Mouse (Mus musculus): ENCODE results near the gene Arl4a.

Gene Arl4a

GRCm38 (mm10) chr12:40009866-40010265, 28.0 kb downstream of the Arl4a start:
- peak; percentile 26 for DNase-seq (ENCODE audit: low read depth, low spot score)

DNA sequence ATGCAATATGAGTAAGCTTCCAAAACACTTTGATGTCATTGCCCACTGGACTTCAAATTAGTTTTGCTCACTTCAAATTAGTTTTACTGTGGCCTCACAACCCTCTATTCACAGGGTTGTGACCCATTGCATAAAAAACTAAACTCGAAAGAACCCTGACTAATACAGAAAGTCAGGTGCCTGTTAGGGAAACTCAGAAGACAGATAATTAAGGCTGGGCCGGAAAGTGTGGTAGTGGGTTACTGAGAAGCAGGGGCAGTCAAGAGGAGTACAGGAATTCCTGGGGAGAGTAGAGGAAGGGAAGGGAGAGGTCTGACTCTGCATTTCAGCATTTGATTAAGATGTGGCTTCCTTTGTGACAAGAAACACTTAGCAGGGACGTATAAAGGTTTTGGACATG, 29.4 kb downstream of the Arl4a start:
- DNase-seq (ENCODE audit: low read depth, low spot score), result no peak

DNA sequence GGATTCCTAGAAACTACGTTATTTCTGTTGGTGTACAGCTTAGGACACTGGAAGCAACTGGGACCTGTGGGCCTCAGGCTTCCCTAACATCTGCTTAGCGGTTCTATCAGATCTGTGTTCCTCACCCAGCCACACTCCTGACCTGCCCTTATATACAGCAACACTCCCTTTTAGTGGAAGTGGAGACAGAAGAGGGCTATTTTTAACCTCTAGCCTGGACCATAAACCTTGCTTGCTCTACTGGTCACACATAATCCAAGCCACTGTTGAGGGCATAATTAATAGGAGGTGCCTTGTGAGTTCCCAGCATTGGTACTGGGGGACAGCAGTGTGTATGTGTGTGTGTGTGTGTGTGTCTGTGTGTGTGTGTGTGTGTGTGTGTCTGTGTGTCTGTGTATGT, 33.1 kb downstream of the Arl4a start:
- no peak for DNase-seq (ENCODE audit: low read depth, low spot score)

GRCm38 (mm10) chr12:39998853-39999195, 39.0 kb downstream of the Arl4a start:
- DNase-seq (ENCODE audit: low read depth, low spot score), result no peak

DNA sequence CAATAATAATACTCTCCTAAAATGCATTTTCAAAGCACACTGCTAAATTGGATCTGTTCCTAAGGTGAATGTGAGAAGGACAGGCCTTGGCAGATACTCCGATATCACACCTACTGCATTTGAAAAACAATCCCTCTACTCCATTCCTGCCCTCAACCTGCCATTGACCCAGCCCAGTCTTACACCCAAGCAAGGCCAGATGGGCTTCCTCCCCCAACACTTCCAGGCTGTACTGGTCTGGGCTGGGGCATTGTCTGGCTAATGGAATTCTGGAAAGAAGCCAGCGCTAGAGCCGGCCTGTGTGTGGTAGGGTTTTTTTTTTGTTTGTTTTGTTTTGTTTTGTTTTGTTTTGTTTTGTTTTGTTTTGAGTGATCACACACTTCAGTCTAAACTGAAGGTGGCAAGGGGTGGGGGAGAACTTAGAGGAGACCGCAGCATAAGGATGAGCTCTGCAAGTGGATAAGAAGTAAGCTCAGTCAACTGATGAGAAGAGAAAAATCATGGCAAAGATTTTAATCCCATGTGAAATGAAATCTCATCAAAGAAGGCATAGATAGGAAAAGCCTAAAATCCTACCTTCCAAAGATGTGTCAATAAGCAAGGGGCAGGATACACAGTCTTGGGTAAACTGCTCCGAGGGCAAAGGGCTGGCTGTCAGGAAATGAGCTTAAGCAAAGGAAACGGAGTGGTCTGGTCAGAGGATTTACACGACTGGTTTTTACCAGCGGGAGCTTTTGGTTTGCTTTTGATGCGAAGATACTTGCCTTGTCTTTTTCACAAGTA, 39.6 kb downstream of the Arl4a start:
- DNase-seq (ENCODE audit: low read depth, low spot score), result no peak

DNA sequence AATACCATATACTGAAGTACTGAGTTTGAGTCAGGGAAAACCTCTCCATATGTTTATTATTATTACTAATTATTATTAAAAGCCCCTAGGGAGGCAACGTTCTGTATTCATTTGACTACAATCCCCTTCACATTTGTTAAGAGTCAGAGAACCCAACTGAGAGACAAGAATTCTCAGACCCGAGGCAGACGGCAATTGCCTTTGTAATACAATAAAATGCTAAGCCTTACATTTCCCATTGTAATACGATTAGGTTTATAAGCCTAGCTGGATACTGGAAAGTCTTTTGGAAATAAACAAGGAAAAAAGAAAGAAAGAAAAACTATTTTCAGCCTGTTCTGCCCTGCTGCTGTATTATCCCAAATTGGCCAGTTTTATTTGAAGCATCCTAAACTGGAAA, 40.2 kb downstream of the Arl4a start:
- DNase-seq (ENCODE audit: low read depth, low spot score), result no peak

DNA sequence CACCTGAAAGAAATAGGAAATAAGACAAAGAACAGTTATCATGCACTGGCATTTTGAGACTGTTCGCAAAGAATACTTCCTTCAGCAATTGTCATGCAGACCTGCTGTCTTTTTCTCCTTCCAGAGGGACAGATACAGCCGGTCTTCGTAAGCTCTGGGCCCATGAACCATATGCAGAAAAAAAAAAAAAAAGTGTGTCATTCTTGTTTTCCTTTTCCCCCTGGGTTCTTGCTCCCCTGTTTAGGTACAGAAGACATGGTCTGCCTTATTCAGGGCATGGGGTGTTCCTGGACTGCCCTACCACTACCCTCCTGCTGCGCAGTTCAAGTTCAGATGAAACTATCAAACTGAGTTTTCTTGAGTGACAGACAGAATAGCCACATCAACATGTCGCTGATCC, 41.8 kb downstream of the Arl4a start:
- DNase-seq (ENCODE audit: low read depth, low spot score), result no peak

DNA sequence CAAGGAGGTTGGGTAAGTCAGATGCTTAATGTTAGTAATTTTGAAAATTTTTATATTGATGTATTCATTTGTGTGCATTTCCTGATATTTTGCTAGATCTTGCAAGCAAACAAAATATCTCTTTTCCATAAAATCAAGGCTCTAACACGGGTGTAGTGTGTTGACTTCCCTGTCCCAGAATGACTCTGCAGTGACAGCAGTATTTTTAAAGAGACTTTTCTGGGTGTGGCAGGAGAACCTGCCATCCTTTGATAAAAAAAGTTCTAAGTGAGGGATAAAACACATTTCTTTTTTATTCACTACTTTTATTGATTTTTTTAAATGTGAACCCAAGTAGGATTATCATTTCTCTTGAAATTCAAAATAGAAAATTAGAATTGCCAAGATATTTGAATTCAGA, 42.2 kb downstream of the Arl4a start:
- no peak for DNase-seq (ENCODE audit: low read depth, low spot score)

DNA sequence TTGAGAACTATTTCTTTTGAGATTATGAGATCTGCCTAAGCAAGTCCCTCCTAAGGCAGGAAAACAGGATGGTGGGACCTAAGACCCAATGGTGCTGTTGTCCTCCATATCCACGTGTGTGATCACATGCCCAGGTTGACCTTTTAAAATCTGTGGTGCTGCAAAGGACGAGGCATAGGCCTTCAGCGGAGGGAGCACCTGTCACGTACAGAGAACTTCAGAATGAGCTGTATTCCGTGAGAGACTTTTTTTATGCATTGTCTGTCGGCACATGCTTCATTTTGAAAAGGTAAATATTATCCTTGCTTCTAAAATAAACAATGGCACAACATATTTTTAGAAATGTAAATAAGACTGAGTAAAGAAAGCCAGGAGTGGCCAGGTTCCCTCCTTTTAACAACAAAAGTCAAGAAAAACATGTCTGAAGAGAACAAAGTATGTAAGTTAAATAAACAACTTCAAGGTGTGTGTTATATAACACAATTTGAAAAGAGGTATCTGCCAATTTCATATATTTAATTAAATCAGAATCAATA, 45.0 kb downstream of the Arl4a start:
- no peak for DNase-seq (ENCODE audit: low read depth, low spot score)

- DNase-seq (ENCODE audit: low read depth, low spot score), result no peak
Observed at GRCm38 (mm10) chr12:39990830-39991780, 46.7 kb downstream of the Arl4a start.

- DNase-seq (ENCODE audit: low read depth, low spot score), result no peak
Observed at GRCm38 (mm10) chr12:39989136-39989535, 48.7 kb downstream of the Arl4a start.

DNA sequence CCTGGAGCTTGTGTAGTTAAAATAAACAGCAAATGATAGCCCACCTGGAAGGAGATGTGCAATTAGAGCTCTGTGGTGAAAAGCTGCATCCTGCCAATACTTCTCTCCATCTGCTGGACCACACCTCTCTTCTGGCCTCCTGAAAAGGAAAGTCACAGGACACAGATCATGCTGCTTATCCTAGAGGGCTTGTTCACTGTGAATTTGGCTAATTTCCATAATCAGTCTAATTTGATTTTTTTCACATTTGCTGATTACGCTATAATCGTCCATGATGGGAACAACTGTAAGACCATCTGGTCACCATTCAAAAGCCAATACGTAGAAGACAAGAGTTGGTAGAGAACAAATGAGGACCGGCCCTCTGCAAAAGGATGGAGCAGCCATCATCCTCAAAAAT, 50.6 kb downstream of the Arl4a start:
- DNase-seq (ENCODE audit: low read depth, low spot score), result no peak

DNA sequence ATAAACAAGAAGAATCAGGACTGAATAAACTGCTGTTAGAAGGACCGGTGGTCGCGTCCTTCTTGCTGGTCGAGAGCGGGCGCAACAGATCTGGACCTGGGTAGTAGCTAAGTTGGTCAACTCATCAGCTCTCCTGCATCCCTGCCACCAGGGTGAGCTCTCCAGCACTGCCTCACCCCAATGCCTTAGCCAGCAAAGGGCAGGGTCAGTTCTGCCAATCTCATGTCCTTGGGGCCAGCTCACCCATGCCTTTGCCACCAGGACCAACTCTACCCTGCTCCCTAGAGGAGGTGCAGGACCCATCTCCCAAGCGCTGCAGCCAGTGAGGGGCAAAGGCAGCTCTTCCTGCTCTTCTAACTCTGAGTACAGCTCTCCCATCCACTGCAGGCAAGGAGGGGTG, 52.2 kb downstream of the Arl4a start:
- no peak for DNase-seq (ENCODE audit: low read depth, low spot score)

DNA sequence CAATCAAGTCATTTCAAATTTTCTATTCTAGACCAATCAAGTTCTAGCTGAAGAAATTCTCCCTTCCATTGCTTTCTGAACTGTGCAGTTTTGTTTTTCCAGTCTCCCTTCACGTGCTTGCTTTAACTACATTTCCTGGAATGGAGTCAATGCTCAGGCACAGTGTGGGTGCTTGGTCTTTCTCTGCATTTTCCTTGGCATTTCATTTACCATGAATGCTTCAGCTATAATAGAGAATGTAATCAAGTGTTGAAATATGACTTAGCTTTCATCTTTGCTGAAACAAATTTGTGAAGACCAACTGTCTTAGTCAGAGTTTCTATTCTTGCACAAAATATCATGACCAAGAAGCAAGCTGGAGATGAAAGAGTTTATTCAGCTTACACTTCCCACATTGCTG, 58.0 kb downstream of the Arl4a start:
- DNase-seq (ENCODE audit: low read depth, low spot score), result no peak

GRCm38 (mm10) chr12:39979066-39979465, 58.8 kb downstream of the Arl4a start:
- DNase-seq (ENCODE audit: low read depth, low spot score), result peak; percentile 23

DNA sequence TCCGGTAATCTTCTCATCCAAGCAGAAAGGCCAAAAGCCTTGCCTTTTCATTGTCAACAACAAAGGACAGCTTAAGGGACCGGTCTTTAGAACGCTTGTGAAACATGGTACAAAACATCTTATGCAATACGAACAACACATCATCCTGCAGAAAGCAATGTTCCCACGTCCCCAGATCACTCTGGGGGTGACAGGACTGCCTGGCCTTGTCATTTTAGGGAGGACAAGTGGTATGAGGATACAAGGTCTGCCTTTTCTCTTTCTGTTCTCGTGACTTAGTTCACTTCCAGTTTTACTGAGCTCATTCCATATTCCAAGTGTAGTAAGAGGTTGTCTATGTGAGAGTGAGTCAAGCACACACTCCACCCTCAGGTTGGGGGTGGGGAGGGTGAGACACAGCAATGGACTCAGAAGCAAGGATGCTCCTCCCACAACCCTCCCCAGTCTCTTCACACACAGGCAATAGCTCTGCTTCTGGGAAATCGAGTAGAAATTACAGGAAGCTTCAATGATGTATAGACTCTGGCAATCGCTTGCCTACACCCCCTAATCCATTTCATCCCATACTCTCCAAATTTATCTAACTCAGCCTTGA, 59.7 kb downstream of the Arl4a start:
- peak; percentile 4 for DNase-seq (ENCODE audit: low read depth, low spot score)

DNA sequence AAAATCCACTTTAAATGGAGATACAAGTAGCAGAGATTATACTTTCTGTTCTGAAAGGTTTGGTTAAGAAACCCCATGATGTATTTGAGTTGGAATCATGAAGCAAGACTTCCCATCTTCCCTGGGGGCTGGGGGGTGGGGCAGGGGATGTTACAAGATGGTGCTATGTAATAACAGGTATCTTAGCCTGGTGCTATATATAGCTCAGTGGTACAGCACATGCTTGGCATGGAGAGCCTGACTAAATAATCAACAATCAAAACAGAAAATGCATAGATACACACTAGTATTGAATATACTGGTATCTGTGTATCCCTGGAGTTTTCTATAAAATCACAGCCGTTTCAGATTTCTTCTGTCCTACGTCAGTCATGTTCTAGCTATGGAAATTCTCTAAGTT, 61.4 kb downstream of the Arl4a start:
- no peak for DNase-seq (ENCODE audit: low read depth, low spot score)

- no peak for DNase-seq (ENCODE audit: low read depth, low spot score)
Observed at GRCm38 (mm10) chr12:39975829-39976340, 61.9 kb downstream of the Arl4a start.

- no peak for DNase-seq (ENCODE audit: low read depth, low spot score)
Observed at GRCm38 (mm10) chr12:39974977-39975583, 62.7 kb downstream of the Arl4a start.

DNA sequence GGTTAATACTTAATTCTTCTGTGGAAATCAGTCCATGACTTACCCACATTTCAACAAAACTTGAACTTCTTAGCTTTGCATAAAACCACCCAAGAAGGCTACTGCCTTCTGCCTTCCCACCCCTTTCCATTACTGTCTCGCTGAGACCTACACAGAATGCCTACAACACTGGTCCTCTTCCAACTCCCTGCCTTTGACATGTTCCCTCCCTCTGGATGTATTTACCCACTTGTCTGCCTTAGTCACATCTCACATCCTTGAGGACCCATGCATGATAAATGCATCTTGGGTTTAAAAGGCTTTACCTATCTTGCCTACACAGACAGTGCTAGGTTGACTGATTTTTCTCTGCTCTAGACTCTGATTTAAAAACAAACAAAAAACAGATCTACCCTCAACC, 63.6 kb downstream of the Arl4a start:
- DNase-seq (ENCODE audit: low read depth, low spot score), result no peak

DNA sequence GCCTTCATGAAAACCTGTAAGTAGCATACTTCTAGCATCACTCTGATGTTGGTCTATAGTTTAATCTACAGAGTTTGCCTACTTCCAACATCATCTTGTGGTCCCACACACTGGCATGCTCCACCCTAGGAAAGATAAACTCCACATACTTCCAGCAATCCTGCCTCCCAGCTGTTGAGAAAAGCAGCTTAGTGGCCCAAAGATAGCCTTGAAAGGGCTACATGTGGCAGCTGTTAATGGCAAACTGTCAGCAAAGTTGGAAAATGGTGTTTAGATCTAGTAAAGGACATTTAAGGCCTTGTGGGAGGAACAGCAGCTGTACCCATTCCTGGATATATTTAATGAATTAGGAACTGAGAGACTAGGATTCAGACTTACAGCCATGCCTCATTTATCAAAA, 68.3 kb downstream of the Arl4a start:
- DNase-seq (ENCODE audit: low read depth, low spot score), result no peak

- DNase-seq (ENCODE audit: low read depth, low spot score), result no peak
Observed at GRCm38 (mm10) chr12:39968109-39968508, 69.7 kb downstream of the Arl4a start.

Data from 3T3-L1 (cell line).